Mouse (Mus musculus): Measurements from ENCODE around the gene Zbtb16.

- TF ChIP-seq GATA1 (IDR thresholded peaks at IDR 0.05; ENCODE audit: borderline replicate concordance, low read length) (no peak), CTCF (IDR thresholded peaks at IDR 0.05; ENCODE audit: low read depth, low read length) (no peak), POLR2AphosphoS5 (IDR thresholded peaks at IDR 0.05; ENCODE audit: insufficient replicate concordance, low read depth, low read length) (no peak)
Measured at GRCm38 (mm10) chr9:48713779-48714178, 122.2 kb downstream of the Zbtb16 start.
